Mouse (Mus musculus) embryonic facial prominence, embryonic 13.5 days (tissue): ENCODE results near the gene Elfn2. TPM values are rescaled to one million over a fixed set of nuclear protein-coding genes. Genes with fewer than 3 reads are reported as not detected.
A peak's percentile ranks its signal among the peaks of the same experiment; 100 is the strongest.

Source experiments
- ATAC-seq: fragments of 200-750 bp; cut with Nextera tagmentation; 2 replicates; pipeline ENCODE4 v1.8.0; 2017; ENCODE audit warnings: low read depth; ENCODE audit not compliant: insufficient number of reproducible peaks, insufficient read depth, low FRiP score, low TSS enrichment
- H3K27ac ChIP-seq: fragments of 300-500 bp; sonication (generic); 2 replicates; pipeline ENCODE4 v1.5.1; 2015; ENCODE audit warnings: moderate library complexity, mild to moderate bottlenecking, inconsistent platforms
- H3K27me3 ChIP-seq: fragments of 300-500 bp; sonication (generic); 2 replicates; pipeline ENCODE4 v1.6.1; 2015; ENCODE audit warnings: mild to moderate bottlenecking, inconsistent platforms
- H3K36me3 ChIP-seq: fragments of 300-500 bp; sonication (generic); 2 replicates; pipeline ENCODE4 v1.6.1; 2015; ENCODE audit warnings: mild to moderate bottlenecking, inconsistent platforms
- H3K4me1 ChIP-seq: fragments of 300-500 bp; sonication (generic); 2 replicates; pipeline ENCODE4 v1.6.1; 2015; ENCODE audit warnings: inconsistent platforms
- H3K4me2 ChIP-seq: fragments of 300-500 bp; sonication (generic); 2 replicates; pipeline ENCODE4 v1.6.1; 2015; ENCODE audit warnings: moderate library complexity, mild to moderate bottlenecking, inconsistent platforms
- H3K4me3 ChIP-seq: fragments of 300-500 bp; sonication (generic); 2 replicates; pipeline ENCODE4 v1.5.1; 2015; ENCODE audit warnings: mild to moderate bottlenecking, inconsistent platforms
- H3K9ac ChIP-seq: fragments of 300-500 bp; sonication (generic); 2 replicates; pipeline ENCODE4 v1.6.1; 2015; ENCODE audit warnings: mild to moderate bottlenecking, inconsistent platforms
- H3K9me3 ChIP-seq: fragments of 300-500 bp; sonication (generic); 2 replicates; pipeline ENCODE4 v1.6.1; 2016; ENCODE audit warnings: inconsistent platforms
- WGBS: fragments of 180-500 bp; shearing (Covaris S2); methylation state at CpG from one replicate; pipeline ENCODE4 v1.1.7; 2015; ENCODE audit warnings: mixed read lengths; 5-methylcytosine and 5-hydroxymethylcytosine counted together
- polyA plus RNA-seq: library from polyadenylated mRNA; unstranded; fragments of >200 nt; fragmentation: Nextera tagmentation; extraction: Ambion mirVana; gene quantifications from 2 replicates; pipeline ENCODE4 v1.2.1, GENCODE M21; 2015

Gene Elfn2
- 0.06 TPM in 1 of 2 replicates, not detected in the other for polyA plus RNA-seq

- Histone ChIP-seq H3K36me3 (no peaks in the 10 kb centered on the region), H3K4me2 (peak within 1 kb of the TSS; percentile 93), H3K9me3 (no peaks in the 10 kb centered on the region), H3K4me3 (peak within 1 kb of the TSS; percentile 53), H3K27me3 (peaks cover 85% of the 10 kb centered on the region), H3K9ac (peak within 1 kb of the TSS; percentile 70), H3K4me1 (peaks cover 18% of the 10 kb centered on the region), H3K27ac (no peak within 1 kb of the TSS)
- no peak for ATAC-seq
- 2% methylated on average over 77 of the region's 89 CpGs for WGBS
These were observed at the start of gene Elfn2 for GRCm38 (mm10) chr15:78718290-78719250. Gene Elfn2 (minus strand): TSS chr15:78718771.

GRCm38 (mm10) chr15:78763704-78764103 is 45.1 kb upstream of the Elfn2 start:
- ATAC-seq, result no peak
- H3K4me1 ChIP-seq, result peaks cover 15% of the 10 kb centered on the region
- H3K9me3 ChIP-seq, result no peaks in the 10 kb centered on the region
- H3K27ac ChIP-seq, result no peak overlapping the region; the same call in 1 of the 2 replicates
- H3K4me3 ChIP-seq, result no peak overlapping the region
- no peaks in the 10 kb centered on the region for H3K27me3 ChIP-seq
- no peaks in the 10 kb centered on the region for H3K36me3 ChIP-seq
- no peak overlapping the region for H3K4me2 ChIP-seq
- WGBS, result 64% methylated on average over 5 of the region's 5 CpGs
- no peak overlapping the region for H3K9ac ChIP-seq

GRCm38 (mm10) chr15:78763210-78763609 is 44.6 kb upstream of the Elfn2 start:
- 29% methylated on average over 9 of the region's 10 CpGs for WGBS
- H3K27ac ChIP-seq, result no peak overlapping the region; the same call in 1 of the 2 replicates
- H3K4me1 ChIP-seq, result peaks cover 15% of the 10 kb centered on the region
- no peaks in the 10 kb centered on the region for H3K36me3 ChIP-seq
- H3K4me3 ChIP-seq, result no peak overlapping the region
- H3K27me3 ChIP-seq, result no peaks in the 10 kb centered on the region
- H3K4me2 ChIP-seq, result no peak overlapping the region
- ATAC-seq, result no peak
- H3K9me3 ChIP-seq, result no peaks in the 10 kb centered on the region
- H3K9ac ChIP-seq, result no peak overlapping the region

- H3K4me3 ChIP-seq, result no peak overlapping the region
- no peaks in the 10 kb centered on the region for H3K36me3 ChIP-seq
- H3K9me3 ChIP-seq, result no peaks in the 10 kb centered on the region
- no peak overlapping the region for H3K4me2 ChIP-seq
- H3K9ac ChIP-seq, result no peak overlapping the region
- H3K4me1 ChIP-seq, result peaks cover 11% of the 10 kb centered on the region
- ATAC-seq, result no peak
- 80% methylated on average over 13 of the region's 13 CpGs for WGBS
- no peak overlapping the region for H3K27ac ChIP-seq
- H3K27me3 ChIP-seq, result no peaks in the 10 kb centered on the region
These were observed 42.5 kb upstream of the Elfn2 start for GRCm38 (mm10) chr15:78761112-78761511.

GRCm38 (mm10) chr15:78758132-78758531 is 39.6 kb upstream of the Elfn2 start:
- H3K27ac ChIP-seq, result no peak overlapping the region
- H3K36me3 ChIP-seq, result no peaks in the 10 kb centered on the region
- WGBS, result 84% methylated on average over 6 of the region's 6 CpGs
- H3K9ac ChIP-seq, result no peak overlapping the region
- no peaks in the 10 kb centered on the region for H3K9me3 ChIP-seq
- no peaks in the 10 kb centered on the region for H3K4me1 ChIP-seq
- H3K4me2 ChIP-seq, result no peak overlapping the region
- no peak overlapping the region for H3K4me3 ChIP-seq
- H3K27me3 ChIP-seq, result no peaks in the 10 kb centered on the region
- ATAC-seq, result no peak

- Histone ChIP-seq H3K27me3 (no peaks in the 10 kb centered on the region), H3K36me3 (no peaks in the 10 kb centered on the region), H3K9ac (no peak overlapping the region), H3K4me2 (no peak overlapping the region), H3K9me3 (no peaks in the 10 kb centered on the region), H3K4me1 (no peaks in the 10 kb centered on the region), H3K4me3 (no peak overlapping the region), H3K27ac (no peak overlapping the region)
- WGBS, result 76% methylated on average over 12 of the region's 12 CpGs
- ATAC-seq, result no peak
These were observed 37.6 kb upstream of the Elfn2 start for GRCm38 (mm10) chr15:78755966-78756725.

GRCm38 (mm10) chr15:78755226-78755625 is 36.7 kb upstream of the Elfn2 start:
- ATAC-seq, result no peak
- H3K4me1 ChIP-seq, result no peaks in the 10 kb centered on the region
- no peaks in the 10 kb centered on the region for H3K36me3 ChIP-seq
- H3K27ac ChIP-seq, result no peak overlapping the region
- no peak overlapping the region for H3K9ac ChIP-seq
- no peaks in the 10 kb centered on the region for H3K27me3 ChIP-seq
- H3K9me3 ChIP-seq, result no peaks in the 10 kb centered on the region
- no peak overlapping the region for H3K4me2 ChIP-seq
- no peak overlapping the region for H3K4me3 ChIP-seq
- WGBS, result 60% methylated on average over 3 of the region's 3 CpGs

GRCm38 (mm10) chr15:78754144-78754543 is 35.6 kb upstream of the Elfn2 start:
- no peak overlapping the region for H3K27ac ChIP-seq
- H3K4me3 ChIP-seq, result no peak overlapping the region
- H3K4me1 ChIP-seq, result no peaks in the 10 kb centered on the region
- H3K4me2 ChIP-seq, result no peak overlapping the region
- H3K9me3 ChIP-seq, result no peaks in the 10 kb centered on the region
- no peak overlapping the region for H3K9ac ChIP-seq
- no peaks in the 10 kb centered on the region for H3K27me3 ChIP-seq
- no peak for ATAC-seq
- no peaks in the 10 kb centered on the region for H3K36me3 ChIP-seq
- WGBS, result 56% methylated on average over 5 of the region's 5 CpGs

- no peaks in the 10 kb centered on the region for H3K4me1 ChIP-seq
- H3K9ac ChIP-seq, result no peak overlapping the region
- H3K27ac ChIP-seq, result no peak overlapping the region
- H3K36me3 ChIP-seq, result no peaks in the 10 kb centered on the region
- H3K4me2 ChIP-seq, result no peak overlapping the region
- no peak for ATAC-seq
- no peak overlapping the region for H3K4me3 ChIP-seq
- no peaks in the 10 kb centered on the region for H3K27me3 ChIP-seq
- H3K9me3 ChIP-seq, result no peaks in the 10 kb centered on the region
These were observed 34.4 kb upstream of the Elfn2 start for GRCm38 (mm10) chr15:78752991-78753390.

GRCm38 (mm10) chr15:78750608-78751350 is 32.2 kb upstream of the Elfn2 start:
- Histone ChIP-seq H3K4me2 (no peak overlapping the region), H3K27ac (no peak overlapping the region), H3K9me3 (no peaks in the 10 kb centered on the region), H3K4me3 (no peak overlapping the region), H3K9ac (no peak overlapping the region), H3K36me3 (no peaks in the 10 kb centered on the region), H3K27me3 (no peaks in the 10 kb centered on the region), H3K4me1 (no peaks in the 10 kb centered on the region)
- ATAC-seq, result no peak
- 54% methylated on average over 6 of the region's 6 CpGs for WGBS

- no peaks in the 10 kb centered on the region for H3K4me1 ChIP-seq
- no peak for ATAC-seq
- H3K27ac ChIP-seq, result no peak overlapping the region
- 41% methylated on average over 5 of the region's 5 CpGs for WGBS
- H3K9ac ChIP-seq, result no peak overlapping the region
- no peaks in the 10 kb centered on the region for H3K36me3 ChIP-seq
- H3K4me2 ChIP-seq, result no peak overlapping the region
- no peaks in the 10 kb centered on the region for H3K9me3 ChIP-seq
- H3K27me3 ChIP-seq, result no peaks in the 10 kb centered on the region
- no peak overlapping the region for H3K4me3 ChIP-seq
These were observed 31.3 kb upstream of the Elfn2 start for GRCm38 (mm10) chr15:78749855-78750254.
